In genomic region chr8:126735488-126736440, GRCm38 (mm10) we compare ENCODE assay signal across 8 mouse cellular contexts.
A peak's percentile ranks its signal among the peaks of the same experiment; 100 is the strongest.
DNase-seq lines count a peak whose midpoint lies in the region; ATAC-seq and TF ChIP-seq lines count a peak whose summit lies in the region.

No protein-coding gene starts in this region.

- peaks cover 42% of the 10 kb centered on the region for H3K4me1 ChIP-seq in hindbrain, embryonic 14.5 days (replicated peaks; ENCODE audit: control insufficient read depth, insufficient read depth, low read length)

- no peak for TF ChIP-seq CTCF in gastrocnemius, adult 2 months (IDR thresholded peaks at IDR 0.05)

- H3K36me3 ChIP-seq in hindbrain, embryonic 14.5 days (replicated peaks; ENCODE audit: control insufficient read depth, insufficient read depth), result no peaks in the 10 kb centered on the region

- H3K4me3 ChIP-seq in gastrocnemius, adult 2 months, result peak overlapping the region; percentile 61
- no peak overlapping the region for H3K4me3 ChIP-seq in hindbrain, embryonic 14.5 days (replicated peaks; ENCODE audit: low read length)

- H3K27ac ChIP-seq in gastrocnemius, adult 2 months, result peak overlapping the region; percentile 99
- H3K27ac ChIP-seq in hindbrain, embryonic 14.5 days, result peak overlapping the region; percentile 77

- peak; percentile 51; the same call in 1 of the 2 replicates for ATAC-seq in common myeloid progenitor, adult 5-6 weeks (replicated peaks; ENCODE audit: low read depth, poor library complexity, severe bottlenecking)
- peak; percentile 70; the same call in 1 of the 2 replicates for ATAC-seq in hindbrain, embryonic 14.5 days (ENCODE audit: low FRiP score)
- ATAC-seq in erythroid progenitor cell, adult 5-6 weeks (replicated peaks; ENCODE audit: low FRiP score, poor library complexity, severe bottlenecking), result no peak

- H3K9ac ChIP-seq in hindbrain, embryonic 14.5 days, result no peak overlapping the region

- H3K4me2 ChIP-seq in hindbrain, embryonic 14.5 days (replicated peaks), result no peak overlapping the region

- intact Hi-C loops in gastrocnemius, adult 2 months (cut with DNase I), result loop anchor here (1.0 to 5.0 kb wide), 8 partner anchors 67 to 238 kb away; no protein-coding TSS in a partner anchor

- 22% methylated on average over 25 of the region's 25 CpGs for WGBS in hindbrain, embryonic 14.5 days

- DNase-seq in adipocyte (ENCODE audit: low spot score), result peak; percentile 95
- DNase-seq in gastrocnemius, adult 2 months, result peak; percentile 95
- DNase-seq in hindbrain, embryonic 14.5 days (ENCODE audit: low spot score), result peak; percentile 62
- peak; percentile 44 to 53 for DNase-seq in left cerebral cortex, adult 18-20 months (ENCODE audit: low spot score in 2 of 2)
- DNase-seq in lung, postnatal 14 days, result peak; percentile 94
- peak; percentile 65 for DNase-seq in retina, postnatal 1 day

- H3K27me3 ChIP-seq in hindbrain, embryonic 14.5 days (ENCODE audit: control insufficient read depth, insufficient read depth, low read length), result no peaks in the 10 kb centered on the region

- H3K9me3 ChIP-seq in hindbrain, embryonic 14.5 days (ENCODE audit: control insufficient read depth, low read length), result no peaks in the 10 kb centered on the region
